Mouse (Mus musculus) urinary bladder, postnatal 4 days (tissue): ENCODE results near the gene Lyst.

Experiments used
- DNase-seq, 2 experiments: peaks; one replicate each; pipeline ENCODE4 v3.0.0; 2021 to 2022; ENCODE audit warnings: low spot score in 2 of 2

Gene Lyst

GRCm38 (mm10) chr13:13573572-13574257, 16.5 kb upstream of the Lyst start:
- DNase-seq, result peak; percentile 69 to 84

GRCm38 (mm10) chr13:13574258-13574870, 15.8 kb upstream of the Lyst start:
- no peak for DNase-seq

- no peak for DNase-seq
Observed at GRCm38 (mm10) chr13:13575106-13575505, 15.1 kb upstream of the Lyst start.

- DNase-seq, result no peak
Observed at GRCm38 (mm10) chr13:13576469-13577205, 13.6 kb upstream of the Lyst start.

GRCm38 (mm10) chr13:13581988-13582387, 8.2 kb upstream of the Lyst start:
- no peak for DNase-seq

GRCm38 (mm10) chr13:13583473-13583872, 6.7 kb upstream of the Lyst start:
- no peak for DNase-seq

- DNase-seq, result no peak
Observed at GRCm38 (mm10) chr13:13587653-13588184, 2.5 kb upstream of the Lyst start.

- no peak for DNase-seq
Observed at GRCm38 (mm10) chr13:13588518-13588917, 1.7 kb upstream of the Lyst start.

- no peak for DNase-seq
Observed at GRCm38 (mm10) chr13:13589032-13589431, 1.2 kb upstream of the Lyst start.

- no peak for DNase-seq
Observed at GRCm38 (mm10) chr13:13591892-13592291, 1.7 kb downstream of the Lyst start.

- no peak for DNase-seq
Observed at GRCm38 (mm10) chr13:13596424-13597044, 6.3 kb downstream of the Lyst start.

- DNase-seq, result no peak
Observed at GRCm38 (mm10) chr13:13597896-13598295, 7.7 kb downstream of the Lyst start.

GRCm38 (mm10) chr13:13601407-13601806, 11.2 kb downstream of the Lyst start:
- no peak for DNase-seq

GRCm38 (mm10) chr13:13606149-13606548, 16.0 kb downstream of the Lyst start:
- DNase-seq, result no peak

GRCm38 (mm10) chr13:13608311-13608710, 18.1 kb downstream of the Lyst start:
- no peak for DNase-seq

GRCm38 (mm10) chr13:13609655-13610054, 19.5 kb downstream of the Lyst start:
- no peak for DNase-seq

GRCm38 (mm10) chr13:13612882-13613281, 22.7 kb downstream of the Lyst start:
- no peak for DNase-seq

- no peak for DNase-seq
Observed at GRCm38 (mm10) chr13:13614235-13614634, 24.0 kb downstream of the Lyst start.

- no peak for DNase-seq
Observed at GRCm38 (mm10) chr13:13621456-13621855, 31.3 kb downstream of the Lyst start.

- DNase-seq, result no peak
Observed at GRCm38 (mm10) chr13:13622565-13622964, 32.4 kb downstream of the Lyst start.

GRCm38 (mm10) chr13:13633746-13634145, 43.5 kb downstream of the Lyst start:
- DNase-seq, result no peak

GRCm38 (mm10) chr13:13634706-13635105, 44.5 kb downstream of the Lyst start:
- no peak for DNase-seq
